Mouse (Mus musculus) mesoderm, embryonic 11.5 days (tissue): ENCODE data around the gene Ggt5.

Experiments used
- DNase-seq: peaks from one replicate; pipeline ENCODE4 v3.0.0-alpha.2; 2012; ENCODE audit warnings: low read depth, low spot score

Gene Ggt5

DNA sequence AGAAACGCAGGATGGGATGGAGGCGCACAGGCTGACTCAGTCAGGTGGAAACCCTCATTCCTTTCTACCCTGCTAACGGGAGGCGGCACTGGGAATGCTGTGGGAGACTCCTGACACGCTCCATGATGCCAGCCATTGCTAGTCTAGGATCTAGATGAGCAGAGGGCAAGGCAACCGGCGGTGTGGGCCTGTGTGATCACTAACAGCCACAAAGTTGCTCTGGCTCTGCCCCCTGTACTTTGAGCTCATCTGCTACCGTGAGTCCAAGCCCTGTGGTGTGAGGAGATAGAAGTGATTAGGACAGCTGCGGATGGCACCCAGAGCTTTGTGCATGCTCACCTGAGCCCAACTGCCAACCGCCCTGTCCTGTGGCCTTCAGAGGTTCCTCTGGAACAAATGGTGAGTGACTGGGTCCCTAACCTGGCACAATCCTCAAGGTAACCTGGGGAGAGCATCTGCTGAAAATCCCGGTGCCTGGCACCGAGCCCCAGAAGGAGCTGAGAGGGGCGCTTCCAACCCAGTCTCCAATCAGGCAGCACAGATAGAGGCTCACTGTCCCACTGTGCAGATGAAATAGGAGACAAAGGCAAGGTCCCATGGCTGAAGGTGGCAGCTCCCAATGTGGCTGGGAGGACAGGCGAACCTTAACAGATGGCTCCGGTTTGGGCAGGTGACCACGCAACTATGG is 62.4 kb downstream of the Ggt5 start:
- DNase-seq, result no peak

DNA sequence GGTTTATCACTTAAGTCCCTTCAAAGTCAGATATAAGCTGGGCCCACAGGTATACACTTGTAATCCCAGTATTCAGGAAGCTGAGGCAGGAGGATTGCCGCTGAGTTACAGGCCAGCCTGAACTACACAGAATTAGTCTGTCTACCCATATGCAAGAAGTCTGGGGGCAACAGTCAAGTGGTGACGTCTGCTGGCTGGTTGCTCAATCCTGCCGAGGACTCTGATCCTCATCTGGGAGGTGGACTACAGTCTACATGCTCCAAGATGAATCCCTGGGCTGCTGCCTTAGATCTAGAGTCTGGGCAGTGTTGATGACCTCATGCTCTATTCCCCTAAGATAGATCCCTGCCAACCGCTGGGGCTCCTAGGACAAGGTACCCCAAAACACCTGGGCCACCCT is 64.9 kb downstream of the Ggt5 start:
- DNase-seq, result no peak

DNA sequence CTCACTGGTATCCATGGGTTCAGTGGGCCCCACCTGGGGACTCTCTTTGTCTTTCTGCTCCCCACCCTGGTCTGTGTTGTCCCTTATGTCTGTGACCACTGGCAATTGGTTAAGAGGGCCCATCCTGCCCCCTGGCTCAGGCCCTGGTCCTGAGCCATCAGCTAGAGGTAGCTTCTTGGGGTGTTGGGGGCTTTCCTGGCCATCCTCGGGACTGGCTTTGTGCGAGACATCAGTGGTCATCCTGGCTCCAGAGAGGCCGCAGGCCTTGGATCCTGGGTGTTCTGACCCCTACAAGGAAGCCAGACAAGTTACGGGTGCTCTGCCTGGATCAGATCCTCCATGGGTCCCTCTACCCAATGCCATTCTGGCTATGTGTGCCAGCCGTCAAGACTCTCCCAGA is 68.0 kb downstream of the Ggt5 start:
- no peak for DNase-seq

DNA sequence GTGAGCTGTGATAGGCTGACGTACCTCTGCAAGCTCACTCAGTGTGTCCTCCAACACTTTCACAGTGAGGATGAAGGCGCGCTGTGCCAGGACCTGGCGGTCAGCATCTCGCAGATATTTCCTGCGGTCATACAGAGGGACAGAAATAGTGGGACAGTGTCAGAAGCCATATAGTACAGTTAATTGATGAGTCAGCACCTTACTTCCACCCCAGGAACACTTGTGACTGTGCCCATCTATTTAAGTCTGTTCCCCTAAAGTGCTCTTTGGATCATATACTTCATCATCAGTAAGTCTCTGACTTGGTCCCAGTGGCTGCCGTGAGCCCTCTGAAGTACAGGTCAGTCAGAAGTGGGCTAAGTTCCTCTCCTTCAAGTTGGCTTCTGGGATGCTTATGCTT is 68.6 kb downstream of the Ggt5 start:
- no peak for DNase-seq

DNA sequence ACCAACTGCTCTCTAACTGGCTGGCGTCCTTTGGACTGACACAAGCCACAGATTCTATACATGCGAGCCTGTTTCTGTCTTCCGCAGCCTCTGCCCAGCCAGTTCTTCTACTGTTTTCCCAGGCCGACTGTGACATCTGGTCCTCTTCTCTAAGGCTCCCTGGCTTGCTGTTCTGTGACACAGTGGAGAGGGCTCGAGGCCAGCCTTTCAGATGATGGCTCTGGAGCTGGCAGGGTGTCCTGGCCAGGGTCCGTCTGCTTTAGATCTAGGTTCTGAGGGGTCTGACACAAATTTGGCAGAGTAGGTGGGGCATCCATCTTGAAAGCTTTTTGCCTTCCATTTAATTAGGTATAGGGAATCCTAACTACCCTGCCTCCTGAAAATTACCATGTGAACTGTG is 72.2 kb downstream of the Ggt5 start:
- DNase-seq, result no peak

DNA sequence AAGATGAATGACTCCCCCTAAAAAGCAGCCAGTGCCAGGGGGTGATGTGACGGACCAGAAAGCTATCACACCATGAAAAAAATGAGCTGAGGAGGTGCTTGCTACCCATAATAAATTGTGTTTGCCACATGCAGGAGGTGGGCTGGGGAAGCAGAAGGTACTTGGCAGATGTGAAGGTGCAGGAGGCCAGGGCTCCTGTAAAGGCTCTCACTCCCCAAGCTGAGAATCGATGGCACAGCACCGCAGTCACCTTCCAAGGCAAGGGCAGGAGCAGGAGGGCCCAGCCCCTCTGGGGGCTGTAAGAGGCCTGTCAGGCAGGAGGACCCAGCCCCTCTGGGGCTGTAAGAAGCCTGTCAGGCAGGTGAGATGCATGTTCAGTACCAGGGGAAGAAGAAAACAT is 72.7 kb downstream of the Ggt5 start:
- DNase-seq, result no peak

DNA sequence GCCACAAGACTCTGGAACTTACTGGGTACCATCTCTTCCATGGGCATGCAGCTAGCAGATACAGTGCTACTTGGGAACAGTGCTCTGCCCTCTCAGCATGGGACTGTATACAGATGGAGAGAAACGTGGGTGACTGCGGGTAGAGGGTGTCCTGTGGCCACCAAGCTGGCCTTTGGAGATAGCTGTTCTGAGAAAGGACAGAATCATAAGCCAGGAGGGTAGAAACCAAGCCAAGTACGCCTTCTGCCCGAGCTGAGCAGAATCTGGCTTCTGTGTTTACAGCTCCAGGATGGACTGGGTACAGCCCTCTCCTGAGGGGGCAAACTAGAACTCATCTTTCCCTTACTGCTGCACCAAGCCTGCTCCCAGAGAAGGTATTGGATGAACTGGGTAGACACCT is 73.4 kb downstream of the Ggt5 start:
- no peak for DNase-seq

GRCm38 (mm10) chr10:75664673-75665270 is 75.6 kb downstream of the Ggt5 start:
- DNase-seq, result no peak

DNA sequence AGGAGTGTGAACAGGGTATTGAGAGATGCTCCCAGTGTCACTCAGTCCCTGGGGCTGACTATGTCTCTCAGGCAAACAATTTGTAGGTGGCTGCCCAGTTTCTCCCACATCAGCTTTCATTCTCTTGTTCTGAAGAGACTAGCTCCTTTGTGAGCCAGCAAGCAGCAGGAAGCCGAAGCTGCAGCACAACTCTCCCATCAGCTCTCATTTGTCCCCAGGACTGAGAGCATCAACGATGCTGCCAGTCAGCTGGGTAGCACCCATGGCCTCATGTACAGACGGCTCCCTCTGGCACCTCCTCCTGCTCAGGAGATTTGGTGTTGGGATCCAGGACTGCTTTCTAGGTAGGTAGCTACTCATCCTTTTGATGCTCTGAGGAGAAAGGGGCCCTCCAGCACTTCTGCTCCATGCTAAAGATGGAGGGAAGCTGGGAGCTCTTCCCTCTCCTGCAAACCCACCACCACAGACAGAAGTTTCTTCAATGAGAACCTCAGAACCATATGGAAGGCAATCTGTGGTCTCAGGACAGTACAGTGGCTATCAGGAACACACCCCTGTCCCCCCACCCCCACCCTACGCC is 77.4 kb downstream of the Ggt5 start:
- DNase-seq, result no peak
